Mouse (Mus musculus): Measurements from ENCODE around the gene Slc25a42. TPM values are rescaled to one million over a fixed set of nuclear protein-coding genes. Genes with fewer than 3 reads are reported as not detected.

The Slc25a42 gene
- 5.3 TPM for polyA plus RNA-seq (2014; fragmentation: Illumina TruSeq; extraction: RNeasy Lipid Tissue Mini Kit (QIAGEN cat#74804); ENCODE audit: insufficient read depth, low read depth, low replicate concordance)

GRCm38 (mm10) chr8:70212112-70213055 lies at the start of gene Slc25a42:
TSS of gene Slc25a42 (minus strand) at chr8:70212305.

GRCm38 (mm10) chr8:70234080-70234780 lies 22.1 kb upstream of the Slc25a42 start, which contains the start of the genes Sugp2 and Armc6:
TSS of gene Sugp2 (plus strand) at chr8:70234226.
TSS of gene Armc6 (minus strand) at chr8:70234466.

GRCm38 (mm10) chr8:70172043-70172681 lies 39.9 kb downstream of the Slc25a42 start, which contains the start of gene Tmem161a:
TSS of gene Tmem161a (plus strand) at chr8:70172356.

GRCm38 (mm10) chr8:70139026-70139857 lies 72.9 kb downstream of the Slc25a42 start, which contains the start of the genes Rfxank, Borcs8 and Mef2b:
TSS of gene Rfxank (minus strand) at chr8:70139154.
TSS of gene Borcs8 (plus strand) at chr8:70139499.
TSS of gene Mef2b (plus strand) at chr8:70139711.

Other genes with a start within 250 kb of the Slc25a42 start
- 24.1 TPM for gene Gatad2a, start 215.9 kb downstream of the Slc25a42 start, polyA plus RNA-seq (2014; fragmentation: Illumina TruSeq; extraction: RNeasy Lipid Tissue Mini Kit (QIAGEN cat#74804); ENCODE audit: insufficient read depth, low read depth, low replicate concordance)
- 17.0 TPM for gene Mau2, start 169.6 kb downstream of the Slc25a42 start, polyA plus RNA-seq (2014; fragmentation: Illumina TruSeq; extraction: RNeasy Lipid Tissue Mini Kit (QIAGEN cat#74804); ENCODE audit: insufficient read depth, low read depth, low replicate concordance)
- gene Sugp1, start 169.5 kb downstream of the Slc25a42 start, polyA plus RNA-seq (2014; fragmentation: Illumina TruSeq; extraction: RNeasy Lipid Tissue Mini Kit (QIAGEN cat#74804); ENCODE audit: insufficient read depth, low read depth, low replicate concordance) = 13.9 TPM
- gene Tm6sf2, start 139.4 kb downstream of the Slc25a42 start, polyA plus RNA-seq (2014; fragmentation: Illumina TruSeq; extraction: RNeasy Lipid Tissue Mini Kit (QIAGEN cat#74804); ENCODE audit: insufficient read depth, low read depth, low replicate concordance) = 1.8 TPM
- gene Hapln4, start 128.8 kb downstream of the Slc25a42 start, polyA plus RNA-seq (2014; fragmentation: Illumina TruSeq; extraction: RNeasy Lipid Tissue Mini Kit (QIAGEN cat#74804); ENCODE audit: insufficient read depth, low read depth, low replicate concordance) = not detected
- not detected for gene Ncan, start 91.4 kb downstream of the Slc25a42 start, polyA plus RNA-seq (2014; fragmentation: Illumina TruSeq; extraction: RNeasy Lipid Tissue Mini Kit (QIAGEN cat#74804); ENCODE audit: insufficient read depth, low read depth, low replicate concordance)
- gene Nr2c2ap, start 81.0 kb downstream of the Slc25a42 start, polyA plus RNA-seq (2014; fragmentation: Illumina TruSeq; extraction: RNeasy Lipid Tissue Mini Kit (QIAGEN cat#74804); ENCODE audit: insufficient read depth, low read depth, low replicate concordance) = 20.7 TPM
- gene Rfxank, start 73.2 kb downstream of the Slc25a42 start, polyA plus RNA-seq (2014; fragmentation: Illumina TruSeq; extraction: RNeasy Lipid Tissue Mini Kit (QIAGEN cat#74804); ENCODE audit: insufficient read depth, low read depth, low replicate concordance) = 15.4 TPM
- gene Borcs8, start 72.8 kb downstream of the Slc25a42 start, polyA plus RNA-seq (2014; fragmentation: Illumina TruSeq; extraction: RNeasy Lipid Tissue Mini Kit (QIAGEN cat#74804); ENCODE audit: insufficient read depth, low read depth, low replicate concordance) = 30.0 TPM
- 0.18 TPM for gene Mef2b, start 72.6 kb downstream of the Slc25a42 start, polyA plus RNA-seq (2014; fragmentation: Illumina TruSeq; extraction: RNeasy Lipid Tissue Mini Kit (QIAGEN cat#74804); ENCODE audit: insufficient read depth, low read depth, low replicate concordance)
- 27.7 TPM for gene Tmem161a, start 39.9 kb downstream of the Slc25a42 start, polyA plus RNA-seq (2014; fragmentation: Illumina TruSeq; extraction: RNeasy Lipid Tissue Mini Kit (QIAGEN cat#74804); ENCODE audit: insufficient read depth, low read depth, low replicate concordance)
- gene Sugp2, start 21.9 kb upstream of the Slc25a42 start, polyA plus RNA-seq (2014; fragmentation: Illumina TruSeq; extraction: RNeasy Lipid Tissue Mini Kit (QIAGEN cat#74804); ENCODE audit: insufficient read depth, low read depth, low replicate concordance) = 14.4 TPM
- gene Armc6, start 22.2 kb upstream of the Slc25a42 start, polyA plus RNA-seq (2014; fragmentation: Illumina TruSeq; extraction: RNeasy Lipid Tissue Mini Kit (QIAGEN cat#74804); ENCODE audit: insufficient read depth, low read depth, low replicate concordance) = 8.7 TPM
- 25.3 TPM for gene Homer3, start 70.5 kb upstream of the Slc25a42 start, polyA plus RNA-seq (2014; fragmentation: Illumina TruSeq; extraction: RNeasy Lipid Tissue Mini Kit (QIAGEN cat#74804); ENCODE audit: insufficient read depth, low read depth, low replicate concordance)
- 24.8 TPM for gene Ddx49, start 90.2 kb upstream of the Slc25a42 start, polyA plus RNA-seq (2014; fragmentation: Illumina TruSeq; extraction: RNeasy Lipid Tissue Mini Kit (QIAGEN cat#74804); ENCODE audit: insufficient read depth, low read depth, low replicate concordance)
- 129 TPM for gene Cope, start 90.2 kb upstream of the Slc25a42 start, polyA plus RNA-seq (2014; fragmentation: Illumina TruSeq; extraction: RNeasy Lipid Tissue Mini Kit (QIAGEN cat#74804); ENCODE audit: insufficient read depth, low read depth, low replicate concordance)
- 0.44 TPM for gene Cers1, start 103.5 kb upstream of the Slc25a42 start, polyA plus RNA-seq (2014; fragmentation: Illumina TruSeq; extraction: RNeasy Lipid Tissue Mini Kit (QIAGEN cat#74804); ENCODE audit: insufficient read depth, low read depth, low replicate concordance)
- gene Gdf1, start 117.5 kb upstream of the Slc25a42 start, polyA plus RNA-seq (2014; fragmentation: Illumina TruSeq; extraction: RNeasy Lipid Tissue Mini Kit (QIAGEN cat#74804); ENCODE audit: insufficient read depth, low read depth, low replicate concordance) = 0.28 TPM
- gene Upf1, start 141.0 kb upstream of the Slc25a42 start, polyA plus RNA-seq (2014; fragmentation: Illumina TruSeq; extraction: RNeasy Lipid Tissue Mini Kit (QIAGEN cat#74804); ENCODE audit: insufficient read depth, low read depth, low replicate concordance) = 14.7 TPM
- gene Comp, start 161.3 kb upstream of the Slc25a42 start, polyA plus RNA-seq (2014; fragmentation: Illumina TruSeq; extraction: RNeasy Lipid Tissue Mini Kit (QIAGEN cat#74804); ENCODE audit: insufficient read depth, low read depth, low replicate concordance) = 0.21 TPM
- 3.0 TPM for gene Crtc1, start 227.3 kb upstream of the Slc25a42 start, polyA plus RNA-seq (2014; fragmentation: Illumina TruSeq; extraction: RNeasy Lipid Tissue Mini Kit (QIAGEN cat#74804); ENCODE audit: insufficient read depth, low read depth, low replicate concordance)